Mouse (Mus musculus) liver, postnatal 0 days (tissue): Measurements from ENCODE around the gene Tbc1d22b. TPM values are rescaled to one million over a fixed set of nuclear protein-coding genes. Genes with fewer than 3 reads are reported as not detected.
A peak's percentile ranks its signal among the peaks of the same experiment; 100 is the strongest.
"Not testable (repeated sequence)": the region's sequence is repeated elsewhere in the genome, so short reads cannot be mapped to it uniquely, and the experiment has no call there.

Source experiments
- ATAC-seq: fragments of 200-750 bp; cut with Nextera tagmentation; 2 replicates; pipeline ENCODE4 v1.8.0; 2017; ENCODE audit warnings: mild to moderate bottlenecking, moderate library complexity
- DNase-seq: peaks from one replicate; pipeline ENCODE4 v3.0.0-alpha.2; 2016
- H3K27ac ChIP-seq: fragments of 300-500 bp; sonication (generic); 2 replicates; pipeline ENCODE4 v1.5.1; 2014; ENCODE audit warnings: antibody characterized with exemption, moderate library complexity, mild to moderate bottlenecking, low read depth
- H3K27me3 ChIP-seq: fragments of 300-500 bp; sonication (generic); 2 replicates; pipeline ENCODE4 v1.6.1; 2014; ENCODE audit warnings: low read length, control low read depth, mixed read lengths; ENCODE audit not compliant: insufficient read depth
- H3K36me3 ChIP-seq: fragments of 300-500 bp; sonication (generic); replicated peaks from 2 replicates; pipeline ENCODE4 v1.6.1; 2014; ENCODE audit warnings: mild to moderate bottlenecking, control low read depth, low read length, moderate library complexity, mixed read lengths; ENCODE audit not compliant: insufficient read depth
- H3K4me1 ChIP-seq: fragments of 300-500 bp; sonication (generic); 2 replicates; pipeline ENCODE4 v1.6.1; 2014; ENCODE audit warnings: antibody characterized with exemption, mild to moderate bottlenecking, control low read depth; ENCODE audit not compliant: insufficient read depth
- H3K4me2 ChIP-seq: fragments of 300-500 bp; sonication (generic); 2 replicates; pipeline ENCODE4 v1.6.1; 2014; ENCODE audit warnings: low read depth, mild to moderate bottlenecking, low read length, moderate library complexity, mixed read lengths
- H3K4me3 ChIP-seq: fragments of 300-500 bp; sonication (generic); 2 replicates; pipeline ENCODE4 v1.5.1; 2014; ENCODE audit warnings: low read depth, low read length
- H3K9ac ChIP-seq: fragments of 300-500 bp; sonication (generic); replicated peaks from 2 replicates; pipeline ENCODE4 v1.6.1; 2014; ENCODE audit warnings: mild to moderate bottlenecking, moderate library complexity
- H3K9me3 ChIP-seq: fragments of 300-500 bp; sonication (generic); 2 replicates; pipeline ENCODE4 v1.6.1; 2016; ENCODE audit warnings: mild to moderate bottlenecking, control low read depth, low read length, mixed read lengths
- CTCF ChIP-seq: sonication (generic); IDR thresholded peaks from 2 replicates; pipeline ENCODE4 v1.5.1; 2016; ENCODE audit warnings: antibody characterized with exemption, low read depth
- EP300 ChIP-seq: IDR thresholded peaks from 2 replicates; pipeline ENCODE4 v1.6.1; 2016; ENCODE audit warnings: antibody characterized with exemption, low read depth, mild to moderate bottlenecking
- WGBS: fragments of 180-500 bp; shearing (Covaris S2); extraction: QIAGEN DNeasy Blood & Tissue Kit; methylation state at CpG from one replicate; pipeline ENCODE4 v1.1.7; 2014; ENCODE audit not compliant: insufficient replicate concordance; 5-methylcytosine and 5-hydroxymethylcytosine counted together
- polyA plus RNA-seq: library from polyadenylated mRNA; unstranded; fragments of >200 nt; fragmentation: Nextera tagmentation; extraction: Ambion mirVana; gene quantifications from 2 replicates; pipeline ENCODE4 v1.2.1, GENCODE M21; 2015

The Tbc1d22b gene
- polyA plus RNA-seq, 1 experiment from 2014 or later: 1.9 TPM

DNA sequence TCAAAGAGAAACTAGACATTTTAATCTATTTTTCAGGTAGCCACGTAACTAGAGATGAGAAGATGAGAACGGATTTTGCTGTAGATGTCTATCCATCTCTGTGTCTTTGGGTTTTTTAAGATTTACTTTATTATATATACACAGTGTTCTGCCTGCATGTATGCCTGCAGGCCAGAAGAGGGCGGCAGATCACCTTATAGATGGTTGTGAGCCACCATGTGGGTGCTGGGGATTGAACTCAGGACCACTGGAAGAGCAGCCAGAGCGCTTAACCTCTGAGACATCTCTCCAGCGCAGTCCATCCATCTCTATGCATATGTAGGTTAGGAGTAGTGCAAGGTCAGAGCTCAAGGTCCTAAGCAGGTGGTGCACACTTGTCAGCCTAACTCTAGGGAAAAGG, 45.9 kb upstream of the Tbc1d22b start:
- no peaks in the 10 kb centered on the region for H3K36me3 ChIP-seq
- H3K9ac ChIP-seq: no peak overlapping the region
- TF ChIP-seq CTCF (peak; percentile 55), EP300 (no peak)
- H3K4me2 ChIP-seq: no peak overlapping the region
- H3K4me1 ChIP-seq: peaks cover 42% of the 10 kb centered on the region
- 85% methylated on average over 5 of the region's 5 CpGs for WGBS
- ATAC-seq (no peak), DNase-seq (no peak)
- no peaks in the 10 kb centered on the region for H3K9me3 ChIP-seq
- H3K27me3 ChIP-seq: no peaks in the 10 kb centered on the region
- H3K4me3 ChIP-seq: no peak overlapping the region
- no peak overlapping the region for H3K27ac ChIP-seq

DNA sequence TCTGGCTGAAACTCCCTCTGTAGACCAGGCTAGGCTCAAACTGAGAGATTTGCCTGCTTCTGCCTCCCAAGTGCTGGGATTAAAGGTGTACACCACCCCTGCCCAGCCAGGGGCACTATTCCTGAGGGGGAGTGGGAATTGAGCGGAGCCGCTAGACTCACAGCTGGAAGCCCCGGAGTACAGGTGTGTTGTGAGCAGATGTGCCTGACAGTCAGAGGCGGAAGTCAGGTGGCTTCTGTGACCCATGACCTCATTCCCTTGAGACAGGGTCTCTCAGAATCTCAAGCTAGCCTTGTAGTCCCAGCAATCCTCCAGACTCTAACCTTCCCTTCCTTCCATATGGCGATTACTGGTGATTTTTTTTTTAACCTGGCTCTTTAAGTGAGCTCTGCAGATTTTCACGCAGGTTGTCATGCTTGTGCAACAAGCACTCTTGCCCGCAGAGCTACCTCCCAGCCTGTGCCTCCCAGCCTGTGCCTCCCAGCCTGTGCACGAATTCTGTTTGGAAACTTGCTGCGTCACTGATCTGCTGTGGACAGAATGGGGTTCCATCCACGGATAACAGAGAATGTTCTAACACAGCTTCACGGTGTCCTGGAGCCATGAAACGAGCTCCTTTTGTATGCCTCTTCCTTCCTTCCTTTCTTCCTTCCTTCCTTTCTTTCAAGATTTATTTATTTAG, 40.5 kb upstream of the Tbc1d22b start:
- H3K9me3 ChIP-seq: no peaks in the 10 kb centered on the region
- DNase-seq (peak; percentile 64), ATAC-seq (peak; percentile 38)
- no peaks in the 10 kb centered on the region for H3K27me3 ChIP-seq
- no peaks in the 10 kb centered on the region for H3K36me3 ChIP-seq
- WGBS: 40% methylated on average over 12 of the region's 12 CpGs
- peaks cover 33% of the 10 kb centered on the region for H3K4me1 ChIP-seq
- no peak overlapping the region for H3K4me3 ChIP-seq
- TF ChIP-seq EP300: no peak
- no peak for TF ChIP-seq CTCF
- H3K27ac ChIP-seq: peak overlapping the region; percentile 76
- H3K9ac ChIP-seq: peak overlapping the region; percentile 49
- 0 out of 2 replicates have a peak overlapping the region, but pooled peaks have one; percentile 16 for H3K4me2 ChIP-seq

DNA sequence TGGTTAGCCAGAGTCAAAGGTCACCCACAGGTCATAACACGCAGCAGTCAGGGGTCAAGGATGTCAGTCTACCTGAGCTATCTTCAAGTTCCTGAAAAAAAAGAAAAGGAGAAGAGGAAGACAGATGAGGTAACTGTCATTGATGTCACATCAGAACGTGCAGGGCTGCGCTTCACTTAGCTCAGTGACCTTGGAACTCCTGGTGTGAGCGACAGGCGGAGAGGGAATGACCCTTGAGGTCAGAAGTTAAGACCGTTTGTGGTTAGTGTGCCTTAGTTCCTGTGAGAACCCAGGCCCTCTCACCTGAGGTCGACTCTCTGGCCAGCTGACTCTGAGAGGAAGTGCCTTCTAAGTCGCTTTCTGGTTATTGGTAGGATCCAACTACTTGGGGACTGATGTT, 38.9 kb upstream of the Tbc1d22b start:
- Histone ChIP-seq H3K36me3 (no peaks in the 10 kb centered on the region), H3K4me2 (no peak overlapping the region), H3K27ac (peak overlapping the region; percentile 76), H3K4me1 (peaks cover 35% of the 10 kb centered on the region), H3K27me3 (no peaks in the 10 kb centered on the region), H3K4me3 (no peak overlapping the region), H3K9me3 (no peaks in the 10 kb centered on the region), H3K9ac (peak overlapping the region; percentile 23; the same call in 1 of the 2 replicates)
- no peak for TF ChIP-seq CTCF
- TF ChIP-seq EP300: no peak
- no peak for DNase-seq
- 27% methylated on average over 8 of the region's 8 CpGs for WGBS
- no peak for ATAC-seq

DNA sequence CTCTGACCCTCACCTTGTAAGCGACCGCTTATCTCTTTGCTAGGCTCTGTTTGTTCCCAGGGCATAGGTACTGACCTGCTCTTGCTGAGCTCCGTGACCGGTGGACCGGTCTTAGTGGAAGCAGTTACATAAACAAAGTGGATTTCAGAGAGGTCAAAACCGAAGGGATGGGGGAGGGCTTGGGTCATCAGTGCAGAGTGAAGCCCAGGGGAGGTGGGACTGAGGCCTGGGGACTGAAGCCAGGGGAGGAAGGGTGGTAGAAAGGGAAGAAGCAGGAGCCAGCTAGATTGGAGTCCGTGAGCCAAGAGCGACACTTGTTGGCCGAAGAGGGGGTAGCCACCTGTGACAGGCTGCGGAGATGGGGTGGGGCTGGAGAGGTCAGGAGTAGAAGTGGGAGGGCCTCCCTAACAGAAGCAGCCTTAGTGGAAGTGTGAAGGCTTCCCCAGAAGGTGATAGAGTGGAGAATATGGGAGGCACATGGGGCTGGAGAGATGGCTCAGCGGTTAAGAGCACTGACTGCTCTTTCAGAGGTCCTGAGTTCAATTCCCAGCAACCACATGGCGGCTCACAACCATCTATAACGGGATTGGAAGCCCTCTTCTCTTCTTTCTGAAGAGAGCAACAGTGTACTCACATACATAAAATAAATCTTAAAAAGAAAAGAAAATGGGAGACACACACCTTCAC, 36.4 kb upstream of the Tbc1d22b start:
- WGBS: 33% methylated on average over 13 of the region's 13 CpGs
- peak overlapping the region; percentile 41 for H3K27ac ChIP-seq
- no peak overlapping the region for H3K4me3 ChIP-seq
- H3K9me3 ChIP-seq: no peaks in the 10 kb centered on the region
- no peaks in the 10 kb centered on the region for H3K27me3 ChIP-seq
- H3K4me1 ChIP-seq: peaks cover 35% of the 10 kb centered on the region
- TF ChIP-seq EP300: peak; percentile 84
- TF ChIP-seq CTCF: peak; percentile 96
- no peaks in the 10 kb centered on the region for H3K36me3 ChIP-seq
- DNase-seq: peak; percentile 89
- no peak overlapping the region for H3K4me2 ChIP-seq
- H3K9ac ChIP-seq: peak overlapping the region; percentile 1; the same call in 1 of the 2 replicates
- ATAC-seq: peak; percentile 91

DNA sequence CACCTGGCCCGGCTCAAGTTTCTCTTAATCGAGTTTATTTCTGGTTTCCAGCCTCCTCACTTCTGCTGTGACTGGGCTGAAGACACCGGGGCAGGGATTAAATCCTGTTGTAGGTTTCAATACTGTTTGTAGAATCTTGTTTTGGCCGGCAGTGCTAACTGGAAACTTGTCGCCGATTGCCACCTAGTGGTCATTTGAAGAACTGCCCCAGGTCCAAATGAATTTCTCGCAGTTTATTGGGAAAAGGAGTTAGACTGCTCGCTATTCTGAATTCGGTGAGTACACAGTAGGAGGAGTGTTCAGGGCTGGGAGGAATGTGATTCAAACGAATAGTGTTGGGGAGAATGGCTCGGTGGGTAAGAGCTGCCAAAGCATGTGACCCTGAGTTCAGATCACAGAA, 35.1 kb upstream of the Tbc1d22b start:
- no peak overlapping the region for H3K4me2 ChIP-seq
- no peaks in the 10 kb centered on the region for H3K36me3 ChIP-seq
- peak; percentile 85 for DNase-seq
- H3K27ac ChIP-seq: peak overlapping the region; percentile 49
- H3K9ac ChIP-seq: no peak overlapping the region
- H3K27me3 ChIP-seq: no peaks in the 10 kb centered on the region
- H3K4me3 ChIP-seq: no peak overlapping the region
- no peak for ATAC-seq
- TF ChIP-seq CTCF (peak; percentile 96), EP300 (no peak)
- H3K9me3 ChIP-seq: no peaks in the 10 kb centered on the region
- H3K4me1 ChIP-seq: peaks cover 28% of the 10 kb centered on the region
- WGBS: 2% methylated on average over 11 of the region's 11 CpGs

DNA sequence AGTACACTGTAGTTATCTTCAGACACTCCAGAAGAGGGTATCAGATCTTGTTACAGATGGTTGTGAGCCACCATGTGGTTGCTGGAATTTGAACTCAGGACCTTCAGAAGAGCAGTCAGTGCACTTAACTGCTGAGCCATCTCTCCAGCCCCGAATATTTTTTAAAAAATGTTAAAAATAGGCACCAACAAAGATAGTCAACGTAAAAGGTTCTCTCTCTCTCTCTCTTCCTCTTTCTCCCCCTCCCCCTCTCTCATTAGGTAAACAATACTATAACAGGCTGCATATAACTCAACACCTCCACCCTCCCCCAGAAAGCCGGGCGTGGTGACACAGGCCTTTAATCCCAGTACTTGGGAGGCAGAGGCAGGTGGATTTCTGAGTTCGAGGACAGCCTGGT, 30.9 kb upstream of the Tbc1d22b start:
- not testable (repeated sequence) for ATAC-seq, H3K27ac ChIP-seq, DNase-seq, H3K9me3 ChIP-seq, H3K4me2 ChIP-seq, H3K4me1 ChIP-seq, H3K9ac ChIP-seq, H3K4me3 ChIP-seq, H3K36me3 ChIP-seq, H3K27me3 ChIP-seq
- WGBS: 64% methylated on average over 5 of the region's 5 CpGs
